ENCODE assay signal across 1 mouse cellular context in genomic region chr11:69719423-69719822, GRCm38 (mm10).
TF ChIP-seq lines count a peak whose summit lies in the region.

No protein-coding gene starts in this region.

TF ChIP-seq in MEL, 35 proteins besides CTCF, POLR2A, EP300 and RAD21 (continued from another document):
- TF ChIP-seq ELF1 (IDR thresholded peaks at IDR 0.05; ENCODE audit: low read depth, low read length) = no peak
- TF ChIP-seq MYB (IDR thresholded peaks at IDR 0.05; ENCODE audit: low read depth, low read length) = no peak
- no peak for TF ChIP-seq NRF1 (IDR thresholded peaks at IDR 0.05; ENCODE audit: insufficient read depth, low read depth, low read length, poor library complexity, severe bottlenecking)
- TF ChIP-seq SMC3 (IDR thresholded peaks at IDR 0.05; ENCODE audit: low read depth, low read length) = peak; percentile 33; the same call in 1 of the 2 replicates
- TF ChIP-seq E2F4 (IDR thresholded peaks at IDR 0.05; ENCODE audit: borderline replicate concordance, low read depth, low read length) = no peak
- TF ChIP-seq BHLHE40 (IDR thresholded peaks at IDR 0.05; ENCODE audit: borderline replicate concordance, low read depth, low read length) = no peak
- TF ChIP-seq USF2 (IDR thresholded peaks at IDR 0.05; ENCODE audit: borderline replicate concordance in 1 of 2, insufficient read depth in 1 of 2, low read depth in 1 of 2, low read length in 2 of 2) = no peak
- TF ChIP-seq POLR2AphosphoS2 (IDR thresholded peaks at IDR 0.05; ENCODE audit: low read length) = no peak
- TF ChIP-seq ZC3H11A (IDR thresholded peaks at IDR 0.05; ENCODE audit: low read depth, low read length) = peak; percentile 28; the same call in 1 of the 2 replicates
- TF ChIP-seq TBP (IDR thresholded peaks at IDR 0.05; ENCODE audit: low read depth, low read length) = 0 out of 2 replicates have a peak, but pooled peaks have one; percentile 29
- TF ChIP-seq GATA1 (IDR thresholded peaks at IDR 0.05; ENCODE audit: low read depth, low read length) = no peak
- no peak for TF ChIP-seq MAZ (IDR thresholded peaks at IDR 0.05; ENCODE audit: low read depth, low read length)
- TF ChIP-seq MEF2A (IDR thresholded peaks at IDR 0.05; ENCODE audit: extremely low read depth, insufficient replicate concordance, low read depth, low read length, poor library complexity, severe bottlenecking) = no peak
- no peak for TF ChIP-seq JUND (IDR thresholded peaks at IDR 0.05; ENCODE audit: low read depth, low read length)
- TF ChIP-seq POLR2AphosphoS5 (IDR thresholded peaks at IDR 0.05; ENCODE audit: borderline replicate concordance, low read depth, low read length) = no peak
- TF ChIP-seq SIN3A (IDR thresholded peaks at IDR 0.05; ENCODE audit: low read length) = no peak
